Mouse (Mus musculus): Measurements from ENCODE around the gene Fam57b. TPM values are rescaled to one million over a fixed set of nuclear protein-coding genes. Genes with fewer than 3 reads are reported as not detected.

The Fam57b gene
- total and polyA plus RNA-seq, 3 experiments, result 0.30 TPM; not detected in 2

DNA sequence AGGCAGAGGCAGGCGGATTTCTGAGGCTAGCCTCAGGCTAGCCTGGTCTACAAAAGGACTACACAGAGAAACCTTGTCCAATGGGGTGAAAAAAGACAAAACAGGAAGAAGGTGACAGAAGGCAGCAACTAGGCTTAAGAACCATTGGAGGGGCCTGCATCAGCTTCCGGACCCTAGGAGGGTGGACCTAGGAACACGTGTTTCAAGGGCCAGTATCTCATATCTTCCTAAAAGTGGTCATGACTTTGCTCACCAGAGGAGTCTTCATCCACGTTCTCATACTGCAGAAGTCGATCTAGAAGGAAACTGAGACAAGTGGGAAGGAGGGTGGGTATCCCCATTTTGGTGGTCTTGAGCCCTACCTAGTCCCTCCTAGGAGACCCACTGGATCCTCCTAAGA is 63.5 kb downstream of the Fam57b start (continued):
- TF ChIP-seq BHLHE40 (IDR thresholded peaks at IDR 0.05; ENCODE audit: low read depth, low read length) (no peak), CTCF (conservative IDR thresholded peaks at IDR 0.05 in 1 of 2, IDR thresholded peaks at IDR 0.05 in 1 of 2; ENCODE audit: low read depth in 2 of 2, low read length in 2 of 2) (no peak), ZMIZ1 (IDR thresholded peaks at IDR 0.05; ENCODE audit: low read depth, low read length) (no peak; the same call in 1 of the 2 replicates), ZNF384 (IDR thresholded peaks at IDR 0.05; ENCODE audit: low read depth, low read length) (no peak), TBP (conservative IDR thresholded peaks at IDR 0.05; ENCODE audit: low read depth, low read length) (0 out of 2 replicates have a peak, but pooled peaks have one; percentile 44), EP300 (IDR thresholded peaks at IDR 0.05; ENCODE audit: low read length) (no peak), UBTF (IDR thresholded peaks at IDR 0.05; ENCODE audit: low read depth, low read length) (no peak), ZKSCAN1 (IDR thresholded peaks at IDR 0.05; ENCODE audit: borderline replicate concordance, low read depth, low read length) (no peak)

DNA sequence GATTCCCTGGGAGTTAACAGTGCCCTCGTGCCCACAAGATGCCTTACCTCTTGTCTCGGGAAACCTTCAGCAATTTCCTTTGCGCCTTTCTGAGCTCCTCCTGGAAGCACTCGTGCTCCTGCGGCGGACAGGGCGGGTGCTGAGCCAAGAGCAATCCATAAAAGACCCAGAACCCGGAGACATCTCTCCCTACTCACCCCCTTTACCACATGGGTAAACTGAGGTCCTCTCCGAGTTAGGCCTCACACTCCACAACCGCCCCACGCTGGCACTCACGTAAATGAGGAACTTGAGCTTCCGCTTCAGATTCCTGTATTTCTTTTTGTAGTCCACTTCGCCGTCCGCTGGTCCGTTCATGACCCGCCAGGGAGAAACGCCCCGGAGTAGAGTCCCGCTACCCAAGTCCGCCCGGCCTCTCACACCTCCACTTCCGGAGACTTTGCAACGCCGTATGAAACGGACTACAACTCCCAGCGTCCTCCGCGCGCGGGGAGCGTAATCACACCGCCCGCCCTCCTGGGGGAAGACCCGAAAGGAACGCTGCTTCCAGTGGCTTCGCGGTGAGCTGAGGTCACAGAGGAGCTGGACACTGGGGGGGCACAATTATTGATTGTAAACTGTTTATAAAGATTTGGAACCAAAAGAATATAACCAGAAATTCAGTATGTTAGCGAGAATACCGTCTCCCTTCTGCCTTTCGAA is 64.1 kb downstream of the Fam57b start, which contains the start of gene Hirip3:
Gene Hirip3 (plus strand): TSS at position 544 of the 702 bp plus-strand sequence.
- peak; percentile 61 for TF ChIP-seq IRF4 (IDR thresholded peaks at IDR 0.05; ENCODE audit: low read depth, low read length)
- TF ChIP-seq SIN3A (IDR thresholded peaks at IDR 0.05; ENCODE audit: low read length), result peak; percentile 30; the same call in 1 of the 2 replicates
- TF ChIP-seq NELFE (IDR thresholded peaks at IDR 0.05; ENCODE audit: low read depth, low read length), result peak; percentile 61
- TF ChIP-seq MEF2A (IDR thresholded peaks at IDR 0.05; ENCODE audit: borderline replicate concordance, low read depth, low read length), result peak; percentile 29; the same call in 1 of the 2 replicates
- peak; percentile 63; the same call in 1 of the 2 replicates for TF ChIP-seq TCF12 (IDR thresholded peaks at IDR 0.05; ENCODE audit: low read depth, low read length)
- TF ChIP-seq CHD2 (IDR thresholded peaks at IDR 0.05; ENCODE audit: low read length), result peak; percentile 6; the same call in 1 of the 2 replicates
- TF ChIP-seq MAZ (IDR thresholded peaks at IDR 0.05; ENCODE audit: low read depth, low read length), result peak; percentile 85
- TF ChIP-seq ELF1 (IDR thresholded peaks at IDR 0.05; ENCODE audit: low read depth, low read length), result peak; percentile 95
- TF ChIP-seq HCFC1 (IDR thresholded peaks at IDR 0.05; ENCODE audit: low read depth, low read length), result peak; percentile 95
- TF ChIP-seq ZC3H11A (IDR thresholded peaks at IDR 0.05; ENCODE audit: low read depth, low read length), result no peak
- TF ChIP-seq RCOR1 (conservative IDR thresholded peaks at IDR 0.05; ENCODE audit: low read depth, low read length), result 0 out of 2 replicates have a peak, but pooled peaks have one; percentile 12
- TF ChIP-seq SMC3 (IDR thresholded peaks at IDR 0.05; ENCODE audit: low read depth, low read length), result no peak
- 0 out of 2 replicates have a peak, but pooled peaks have one; percentile 37 for TF ChIP-seq MAFK (IDR thresholded peaks at IDR 0.05; ENCODE audit: insufficient replicate concordance, low read length)
- 0 out of 2 replicates have a peak, but pooled peaks have one; percentile 39 for TF ChIP-seq E2F4 (IDR thresholded peaks at IDR 0.05; ENCODE audit: insufficient replicate concordance, low read depth, low read length)
- peak; percentile 37; the same call in 1 of the 2 replicates for TF ChIP-seq GABPA (IDR thresholded peaks at IDR 0.05; ENCODE audit: insufficient replicate concordance, low read depth, low read length)
- TF ChIP-seq POLR2A (IDR thresholded peaks at IDR 0.05; ENCODE audit: low read depth, low read length), result peak; percentile 84
- TF ChIP-seq EP300 (IDR thresholded peaks at IDR 0.05; ENCODE audit: low read length), result no peak
- TF ChIP-seq ZMIZ1 (IDR thresholded peaks at IDR 0.05; ENCODE audit: low read depth, low read length), result peak; percentile 45; the same call in 1 of the 2 replicates
- TF ChIP-seq JUN (IDR thresholded peaks at IDR 0.05; ENCODE audit: insufficient read depth, low read depth, low read length), result no peak
- peak; percentile 88; the same call in 1 of the 2 replicates for TF ChIP-seq KAT2A (IDR thresholded peaks at IDR 0.05; ENCODE audit: insufficient replicate concordance, low read length)
- TF ChIP-seq TBP (conservative IDR thresholded peaks at IDR 0.05; ENCODE audit: low read depth, low read length), result peak; percentile 40; the same call in 1 of the 2 replicates
- dilution Hi-C loops (cut with MboI; ENCODE audit: extremely low pct_ligation_motif_present, extremely low pct_unique_long_range_greater_than_20kb, low sequenced_read_pairs) (no loop called here), in situ Hi-C loops (cut with MboI; ENCODE audit: low pct_ligation_motif_present, low pct_unique_long_range_greater_than_20kb, low sequenced_read_pairs) (no loop called here)
- DNase-seq (ENCODE audit: extremely low read depth), result peak; percentile 96
- Histone ChIP-seq H3K9ac (ENCODE audit: insufficient read depth, low read depth) (peak within 1 kb of the TSS; percentile 93), H3K4me2 (ENCODE audit: insufficient read depth, low read depth, poor library complexity, severe bottlenecking) (peak within 1 kb of the TSS; percentile 78), H3K27ac (ENCODE audit: insufficient read depth, low read depth) (peak within 1 kb of the TSS; percentile 39), H3K36me3 (replicated peaks in 1 of 2; ENCODE audit: control insufficient read depth in 1 of 2, insufficient read depth in 1 of 2, low read length in 1 of 2) (peaks cover 55 to 73% of the 10 kb centered on the region in 2 experiments), H3K4me3 (replicated peaks in 1 of 3; ENCODE audit: low read depth in 2 of 3, low read length in 2 of 3, poor library complexity in 1 of 3) (peak within 1 kb of the TSS; percentile 84 to 87 (median 85)), H3K27me3 (replicated peaks) (no peaks in the 10 kb centered on the region), H3K79me2 (replicated peaks; ENCODE audit: control insufficient read depth, extremely low read depth, insufficient read depth, poor library complexity, severe bottlenecking) (peaks cover 32% of the 10 kb centered on the region), H3K4me1 (ENCODE audit: control insufficient read depth in 1 of 2, insufficient read depth in 2 of 2) (peaks cover 5 to 58% of the 10 kb centered on the region in 2 experiments), H3K9me3 (replicated peaks; ENCODE audit: low read length) (no peaks in the 10 kb centered on the region)
